Mouse (Mus musculus): Measurements from ENCODE around the gene Usp36. TPM values are rescaled to one million over a fixed set of nuclear protein-coding genes. Genes with fewer than 3 reads are reported as not detected.
A peak's percentile ranks its signal among the peaks of the same experiment; 100 is the strongest.

Usp36 gene
- polyA plus RNA-seq, 1 experiment: 26.7 TPM

DNA sequence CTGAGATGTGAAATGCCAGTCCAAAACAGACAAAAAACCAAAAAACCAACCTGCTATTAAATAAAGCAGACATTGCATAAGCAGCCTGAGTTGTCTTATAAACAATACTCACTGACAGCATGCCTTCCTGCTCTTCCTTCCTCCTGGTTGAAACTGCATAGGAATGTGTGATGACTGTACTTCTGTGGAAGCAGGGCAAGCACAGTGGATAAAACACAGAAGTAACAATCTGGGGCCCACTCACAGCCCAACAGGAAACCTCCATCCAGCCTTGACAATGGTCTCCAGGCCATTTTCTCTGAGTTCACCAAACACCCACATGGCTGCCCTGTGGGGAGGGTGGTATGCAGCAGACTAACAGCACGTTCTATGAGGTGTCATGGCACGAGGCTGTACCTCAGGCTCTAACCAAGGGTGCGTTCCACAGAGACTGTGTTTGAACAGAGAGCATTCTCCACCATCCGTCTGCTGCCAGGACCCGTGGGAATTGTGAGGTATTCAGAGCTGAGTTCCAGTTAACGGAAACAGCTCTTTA lies 67.6 kb downstream of the Usp36 start:
- no peak overlapping the region for H3K27ac ChIP-seq (ENCODE audit: insufficient read depth, low read length)
- TF ChIP-seq CTCF (IDR thresholded peaks at IDR 0.05; ENCODE audit: extremely low read depth, insufficient read depth, low read length) (no peak), POLR2A (IDR thresholded peaks at IDR 0.05; ENCODE audit: extremely low read depth, insufficient read depth, low read length) (no peak)
- H3K4me1 ChIP-seq (ENCODE audit: control insufficient read depth, insufficient read depth, low read length): peaks cover 1% of the 10 kb centered on the region
- no peak overlapping the region for H3K4me3 ChIP-seq (ENCODE audit: insufficient read depth, low read length)

DNA sequence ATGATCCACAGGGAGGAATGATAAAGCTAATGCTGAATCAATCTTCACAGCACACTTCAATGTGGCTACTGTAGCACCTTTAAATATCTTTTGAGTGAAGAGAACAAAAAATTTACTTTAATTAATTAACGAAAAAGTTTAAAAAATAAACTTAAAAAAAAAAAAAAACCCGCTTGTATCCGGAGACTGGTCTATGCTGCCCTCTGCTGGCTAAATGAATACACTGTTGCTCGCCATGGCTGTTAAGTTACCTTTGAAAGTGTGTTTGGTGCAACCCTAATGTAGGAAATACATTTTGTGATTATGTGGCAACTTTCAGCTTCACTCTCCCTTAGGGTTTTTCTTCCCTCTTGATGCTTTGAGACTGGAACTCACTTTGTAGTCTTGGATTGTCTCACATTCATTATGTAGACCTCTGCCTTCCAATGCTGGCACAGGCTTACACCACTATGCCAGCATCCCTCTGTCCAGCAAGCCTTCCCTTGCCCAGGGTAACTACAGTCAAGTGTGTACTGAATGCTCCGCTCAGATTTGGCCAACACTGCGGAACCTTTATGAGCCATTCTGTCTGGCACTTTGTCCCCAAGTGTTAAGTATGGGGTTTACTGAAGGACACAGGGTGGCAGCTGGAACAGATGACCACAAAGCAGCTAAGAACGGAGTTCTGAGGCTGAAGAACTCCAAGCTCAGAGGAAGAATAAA lies 69.3 kb downstream of the Usp36 start:
- TF ChIP-seq CTCF (IDR thresholded peaks at IDR 0.05; ENCODE audit: extremely low read depth, insufficient read depth, low read length): peak; percentile 73
- no peak for TF ChIP-seq POLR2A (IDR thresholded peaks at IDR 0.05; ENCODE audit: extremely low read depth, insufficient read depth, low read length)
- Histone ChIP-seq H3K4me3 (ENCODE audit: insufficient read depth, low read length) (no peak overlapping the region), H3K27ac (ENCODE audit: insufficient read depth, low read length) (no peak overlapping the region), H3K4me1 (ENCODE audit: control insufficient read depth, insufficient read depth, low read length) (peaks cover 3% of the 10 kb centered on the region)

DNA sequence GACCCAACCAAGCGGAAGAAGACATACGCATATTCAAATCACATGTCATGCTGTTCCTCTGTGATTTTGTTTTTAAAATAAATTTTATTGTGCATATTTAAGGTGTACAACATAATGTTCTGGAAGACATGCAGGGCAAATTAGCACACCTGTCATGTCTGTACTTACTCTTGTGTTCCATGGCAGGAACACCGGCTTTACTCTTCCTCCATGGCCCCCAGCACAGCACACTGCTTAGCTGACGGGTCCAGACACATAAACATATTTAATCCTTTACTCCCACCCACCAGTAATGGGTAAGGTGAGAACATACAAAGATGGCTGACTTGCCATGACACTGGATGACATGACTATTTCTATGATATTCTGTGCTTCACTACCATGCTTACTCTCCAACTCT lies 71.0 kb downstream of the Usp36 start:
- Histone ChIP-seq H3K4me3 (ENCODE audit: insufficient read depth, low read length) (no peak overlapping the region), H3K27ac (ENCODE audit: insufficient read depth, low read length) (no peak overlapping the region), H3K4me1 (ENCODE audit: control insufficient read depth, insufficient read depth, low read length) (peaks cover 5% of the 10 kb centered on the region)
- no peak for TF ChIP-seq POLR2A (IDR thresholded peaks at IDR 0.05; ENCODE audit: extremely low read depth, insufficient read depth, low read length)
- TF ChIP-seq CTCF (IDR thresholded peaks at IDR 0.05; ENCODE audit: extremely low read depth, insufficient read depth, low read length): no peak

DNA sequence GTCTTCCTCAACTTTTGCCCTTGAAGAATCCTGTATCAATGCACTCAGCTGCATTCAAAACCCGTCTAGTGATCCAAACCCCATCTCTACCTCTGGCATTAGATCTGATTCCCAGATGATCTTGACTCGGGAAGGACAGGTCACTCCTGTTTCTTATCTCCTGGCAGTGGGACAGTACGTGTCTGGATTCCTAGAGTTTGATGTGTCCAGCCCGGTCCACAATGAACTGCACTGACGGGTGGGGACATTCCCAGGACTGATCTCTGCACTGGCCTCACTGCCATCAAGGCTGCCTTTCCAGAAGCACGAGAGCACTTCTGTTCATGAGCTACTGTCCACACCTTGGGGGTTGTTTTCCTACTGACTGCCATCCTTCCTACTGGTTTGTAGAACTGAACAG lies 73.6 kb downstream of the Usp36 start:
- Histone ChIP-seq H3K27ac (ENCODE audit: insufficient read depth, low read length) (no peak overlapping the region), H3K4me3 (ENCODE audit: insufficient read depth, low read length) (no peak overlapping the region), H3K4me1 (ENCODE audit: control insufficient read depth, insufficient read depth, low read length) (peaks cover 12% of the 10 kb centered on the region)
- TF ChIP-seq POLR2A (IDR thresholded peaks at IDR 0.05; ENCODE audit: extremely low read depth, insufficient read depth, low read length): no peak

DNA sequence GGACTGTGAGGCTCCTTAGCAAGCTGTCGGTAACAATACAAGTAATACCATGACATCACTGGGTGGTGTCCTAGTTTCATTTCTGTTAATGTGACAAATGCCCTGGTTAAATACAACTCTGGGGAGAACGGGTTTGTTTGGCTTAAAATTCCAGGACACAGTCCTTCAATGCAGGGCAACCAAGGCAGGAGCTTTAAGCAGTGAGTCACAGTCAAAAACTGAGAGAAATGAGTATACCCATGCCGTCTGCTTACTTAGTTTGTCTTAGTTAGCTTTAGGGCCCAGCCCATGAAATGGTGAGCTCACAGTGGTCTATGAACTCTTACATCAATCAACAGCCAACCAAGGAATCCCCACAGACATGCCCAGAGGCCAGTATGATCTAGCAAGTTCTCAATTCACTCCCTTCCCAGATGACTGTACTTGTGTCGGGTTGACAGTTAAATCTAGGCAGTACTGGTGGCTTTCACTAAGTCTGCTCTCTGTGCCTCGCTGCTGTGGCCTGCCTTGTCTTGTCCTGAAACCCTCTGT lies 74.1 kb downstream of the Usp36 start:
- TF ChIP-seq POLR2A (IDR thresholded peaks at IDR 0.05; ENCODE audit: extremely low read depth, insufficient read depth, low read length) (no peak), CTCF (IDR thresholded peaks at IDR 0.05; ENCODE audit: extremely low read depth, insufficient read depth, low read length) (no peak)
- Histone ChIP-seq H3K4me3 (ENCODE audit: insufficient read depth, low read length) (no peak overlapping the region), H3K4me1 (ENCODE audit: control insufficient read depth, insufficient read depth, low read length) (peaks cover 16% of the 10 kb centered on the region), H3K27ac (ENCODE audit: insufficient read depth, low read length) (0 out of 2 replicates have a peak overlapping the region, but pooled peaks have one; percentile 10)

DNA sequence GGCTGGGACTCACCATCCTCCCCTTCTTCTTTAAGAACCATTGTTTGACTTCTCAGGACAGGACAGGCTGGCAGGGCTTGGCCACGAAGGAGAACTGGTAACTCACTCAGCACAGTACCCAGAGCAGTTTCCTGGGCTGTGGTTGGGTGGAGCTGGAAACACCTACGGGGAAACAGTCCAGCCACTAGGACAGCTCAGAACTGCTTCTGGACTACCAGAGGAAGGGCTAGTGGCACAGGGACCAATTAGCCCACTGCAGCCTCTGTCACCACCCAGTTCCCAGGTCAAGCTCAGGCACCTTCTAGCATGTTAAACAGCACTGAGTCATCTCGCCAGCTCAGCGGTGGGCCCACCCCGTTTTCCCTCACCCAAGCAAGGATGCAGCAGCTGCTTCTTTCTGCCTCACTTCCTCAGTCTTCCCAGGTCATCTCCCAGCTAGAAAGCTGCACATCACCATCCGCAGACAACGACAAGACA lies 77.4 kb downstream of the Usp36 start:
- Histone ChIP-seq H3K4me1 (ENCODE audit: control insufficient read depth, insufficient read depth, low read length) (peaks cover 38% of the 10 kb centered on the region), H3K4me3 (ENCODE audit: insufficient read depth, low read length) (peak overlapping the region; percentile 2; the same call in 1 of the 2 replicates), H3K27ac (ENCODE audit: insufficient read depth, low read length) (peak overlapping the region; percentile 82)
- TF ChIP-seq CTCF (IDR thresholded peaks at IDR 0.05; ENCODE audit: extremely low read depth, insufficient read depth, low read length): no peak
- TF ChIP-seq POLR2A (IDR thresholded peaks at IDR 0.05; ENCODE audit: extremely low read depth, insufficient read depth, low read length): no peak

DNA sequence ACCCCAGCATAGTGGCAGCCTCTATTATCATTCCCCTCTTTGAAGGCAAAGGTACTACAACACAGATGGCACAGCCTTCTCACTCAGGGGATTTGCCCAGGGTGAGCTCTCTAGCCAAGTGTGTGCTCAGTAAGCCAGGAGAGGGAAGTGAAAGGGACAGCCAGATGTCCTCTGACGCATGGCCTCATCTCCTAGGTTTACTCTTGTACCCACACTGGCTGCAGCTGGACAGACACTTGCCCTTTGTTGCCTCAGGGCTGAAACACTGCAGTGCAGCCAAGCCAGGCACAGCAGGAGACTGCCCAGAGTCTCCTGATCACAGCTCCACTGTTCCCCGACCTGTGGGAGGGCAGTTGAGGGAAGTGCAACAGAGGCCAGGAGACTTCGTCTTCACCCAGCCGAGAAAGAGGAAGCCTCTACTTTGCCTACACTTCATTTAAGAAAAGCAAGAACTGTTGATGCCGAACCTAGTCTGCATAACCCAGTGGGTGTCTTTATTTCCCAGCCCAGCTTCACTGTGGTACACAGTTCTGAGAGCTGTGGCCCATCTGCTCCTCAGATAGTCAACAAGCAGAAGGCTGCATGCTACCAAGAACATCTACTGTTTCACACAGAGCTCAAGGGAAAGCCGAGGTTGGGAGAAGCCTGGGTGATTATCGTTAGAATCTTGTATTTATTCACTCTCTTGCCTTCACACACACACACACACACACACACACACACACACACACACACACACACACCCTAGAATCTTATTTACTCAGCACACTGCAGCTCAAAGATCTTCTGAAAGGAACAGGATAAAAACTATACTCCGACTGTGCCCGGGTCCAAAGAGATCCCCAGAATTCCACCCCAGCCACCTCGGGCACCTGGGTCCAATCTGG lies 78.1 kb downstream of the Usp36 start:
- Histone ChIP-seq H3K27ac (ENCODE audit: insufficient read depth, low read length) (peak overlapping the region; percentile 82), H3K4me3 (ENCODE audit: insufficient read depth, low read length) (peak overlapping the region; percentile 2; the same call in 1 of the 2 replicates), H3K4me1 (ENCODE audit: control insufficient read depth, insufficient read depth, low read length) (peaks cover 40% of the 10 kb centered on the region)
- TF ChIP-seq POLR2A (IDR thresholded peaks at IDR 0.05; ENCODE audit: extremely low read depth, insufficient read depth, low read length) (no peak; the same call in 1 of the 2 replicates), CTCF (IDR thresholded peaks at IDR 0.05; ENCODE audit: extremely low read depth, insufficient read depth, low read length) (no peak)

DNA sequence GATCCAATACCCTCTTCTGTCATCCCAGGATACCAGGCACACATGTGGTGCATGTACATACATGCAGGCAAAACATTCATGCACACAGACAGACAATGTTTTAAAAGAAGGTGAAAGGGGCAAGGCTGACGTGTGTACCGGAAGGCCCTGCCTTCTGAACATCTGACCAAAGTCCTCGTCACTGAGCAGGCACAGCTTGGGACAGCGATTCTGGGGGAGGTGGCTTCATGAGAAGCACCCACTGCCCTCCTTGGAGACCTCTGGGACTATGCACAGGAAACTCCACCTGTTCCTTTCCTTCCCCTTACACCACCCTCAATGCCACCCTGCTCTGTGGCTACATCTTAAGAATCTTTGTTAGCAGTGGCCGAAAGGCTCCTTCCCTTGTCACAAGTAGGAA lies 79.1 kb downstream of the Usp36 start:
- Histone ChIP-seq H3K4me1 (ENCODE audit: control insufficient read depth, insufficient read depth, low read length) (peaks cover 38% of the 10 kb centered on the region), H3K4me3 (ENCODE audit: insufficient read depth, low read length) (no peak overlapping the region), H3K27ac (ENCODE audit: insufficient read depth, low read length) (peak overlapping the region; percentile 82)
- TF ChIP-seq CTCF (IDR thresholded peaks at IDR 0.05; ENCODE audit: extremely low read depth, insufficient read depth, low read length): no peak

DNA sequence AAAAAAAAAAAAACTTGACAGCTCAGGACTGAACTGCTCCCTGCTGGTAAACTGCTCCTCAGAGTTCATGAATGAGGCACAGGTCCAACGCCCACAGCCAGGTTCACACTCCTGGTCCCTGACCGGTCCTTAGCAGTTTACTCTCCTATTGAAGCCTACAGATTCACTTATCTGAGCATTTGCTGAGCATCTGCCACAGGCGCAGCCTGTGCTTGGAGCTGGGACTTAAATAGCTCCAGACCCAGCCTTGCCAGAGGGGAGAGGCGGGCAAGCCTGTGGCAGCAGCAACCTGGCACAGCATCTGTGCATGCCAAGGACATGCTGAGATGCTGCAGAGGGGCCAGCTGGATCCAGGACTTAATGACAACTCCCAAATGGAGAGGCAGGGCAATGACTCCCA lies 79.9 kb downstream of the Usp36 start:
- no peak for TF ChIP-seq CTCF (IDR thresholded peaks at IDR 0.05; ENCODE audit: extremely low read depth, insufficient read depth, low read length)
- TF ChIP-seq POLR2A (IDR thresholded peaks at IDR 0.05; ENCODE audit: extremely low read depth, insufficient read depth, low read length): 0 out of 2 replicates have a peak, but pooled peaks have one; percentile 17
- no peak overlapping the region for H3K4me3 ChIP-seq (ENCODE audit: insufficient read depth, low read length)
- peak overlapping the region; percentile 68 for H3K27ac ChIP-seq (ENCODE audit: insufficient read depth, low read length)
- peaks cover 38% of the 10 kb centered on the region for H3K4me1 ChIP-seq (ENCODE audit: control insufficient read depth, insufficient read depth, low read length)

Other genes starting within 250 kb of the Usp36 start
- 0.06 and 0.10 TPM in 2 replicates for gene Dnah17, start 159.6 kb downstream of the Usp36 start, polyA plus RNA-seq (2012; rRNA removed)
- 69.2 and 80.3 TPM in 2 replicates for gene Cyth1, start 41.7 kb downstream of the Usp36 start, polyA plus RNA-seq (2012; rRNA removed)
- 0.26 and 0.48 TPM in 2 replicates for gene Cep295nl, start 52.3 kb upstream of the Usp36 start, polyA plus RNA-seq (2012; rRNA removed)
- 176 and 186 TPM in 2 replicates for gene Timp2, start 65.5 kb upstream of the Usp36 start, polyA plus RNA-seq (2012; rRNA removed)
- gene Lgals3bp, start 111.8 kb upstream of the Usp36 start, polyA plus RNA-seq (2012; rRNA removed): 29.1 and 37.5 TPM in 2 replicates
- 36.9 and 39.0 TPM in 2 replicates for gene Cant1, start 128.8 kb upstream of the Usp36 start, polyA plus RNA-seq (2012; rRNA removed)
- 3.0 and 3.4 TPM in 2 replicates for gene C1qtnf1, start 138.0 kb upstream of the Usp36 start, polyA plus RNA-seq (2012; rRNA removed)
- 10.3 and 12.0 TPM in 2 replicates for gene Engase, start 186.6 kb upstream of the Usp36 start, polyA plus RNA-seq (2012; rRNA removed)

Measured in cortical plate, adult 2 months (tissue).